Mouse (Mus musculus) intestine, embryonic 16.5 days (tissue): ENCODE results near the gene Smc1a. TPM values are rescaled to one million over a fixed set of nuclear protein-coding genes. Genes with fewer than 3 reads are reported as not detected.

Experiments used
- polyA plus RNA-seq: library from polyadenylated mRNA; unstranded; fragments of >200 nt; fragmentation: Nextera tagmentation; extraction: Ambion mirVana; gene quantifications from 2 replicates; pipeline ENCODE4 v1.2.1, GENCODE M21; 2015

Smc1a gene
- polyA plus RNA-seq, 1 experiment from 2014 or later, result 77.9 TPM

Other genes starting within 250 kb of the Smc1a start
- gene Huwe1, start 215.6 kb upstream of the Smc1a start, polyA plus RNA-seq, result 24.5 and 30.1 TPM in 2 replicates
- gene Hsd17b10, start 14.6 kb upstream of the Smc1a start, polyA plus RNA-seq, result 195 and 208 TPM in 2 replicates
- 2.7 and 3.2 TPM in 2 replicates for gene Ribc1, start 133 bp upstream of the Smc1a start, polyA plus RNA-seq
- gene Iqsec2, start 127.8 kb downstream of the Smc1a start, polyA plus RNA-seq, result 4.2 and 4.4 TPM in 2 replicates
- gene Kdm5c, start 216.6 kb downstream of the Smc1a start, polyA plus RNA-seq, result 33.5 and 38.3 TPM in 2 replicates